Mouse (Mus musculus) myocyte (in vitro differentiated cells): ENCODE measurements around the gene Best2.

Experiments
- E2F4 ChIP-seq: IDR thresholded peaks from one replicate; pipeline ENCODE4 v1.6.1; 2011; ENCODE audit warnings: mild to moderate bottlenecking, control low read depth, moderate library complexity; ENCODE audit not compliant: insufficient read depth
- POLR2AphosphoS2 ChIP-seq: IDR thresholded peaks from one replicate; pipeline ENCODE4 v1.6.1; 2011; ENCODE audit warnings: low read depth, control low read depth; ENCODE audit not compliant: insufficient read length
- TCF12 ChIP-seq: IDR thresholded peaks from one replicate; pipeline ENCODE4 v1.6.1; 2011; ENCODE audit warnings: mild to moderate bottlenecking, control low read depth; ENCODE audit not compliant: poor library complexity, insufficient read depth, severe bottlenecking

DNA sequence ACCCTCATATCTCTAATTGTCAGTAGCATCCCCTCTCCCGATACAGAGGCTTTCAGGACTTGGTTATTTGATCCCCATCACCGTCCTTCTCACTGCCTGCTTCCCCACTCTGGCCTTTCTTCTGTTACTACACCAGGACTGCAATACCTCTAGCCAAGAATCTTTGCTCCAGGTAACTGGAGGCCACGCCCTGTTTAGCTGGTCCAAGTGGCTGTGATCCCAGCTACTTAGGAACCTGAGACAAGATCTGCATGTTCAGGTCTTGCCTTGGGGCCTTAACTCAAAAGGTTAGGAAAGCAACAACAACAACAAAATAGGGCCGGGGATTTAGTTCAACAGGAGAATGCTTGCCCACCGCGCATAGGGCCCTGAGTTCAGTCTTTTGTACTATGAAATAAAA is 29.3 kb upstream of the Best2 start:
- no peak for TF ChIP-seq POLR2AphosphoS2
- TF ChIP-seq TCF12 = no peak
- no peak for TF ChIP-seq E2F4
